Mouse (Mus musculus): ENCODE data around the gene Plcb4.
"Not testable (repeated sequence)": the region's sequence is repeated elsewhere in the genome, so short reads cannot be mapped to it uniquely, and the experiment has no call there.

Gene Plcb4

GRCm38 (mm10) chr2:135672459-135673104 is 13.8 kb downstream of the Plcb4 start:
- no peak for DNase-seq (ENCODE audit: low read depth in 2 of 2, low spot score in 2 of 2)

- no peak for DNase-seq (ENCODE audit: low read depth in 2 of 2, low spot score in 2 of 2)
Measured at GRCm38 (mm10) chr2:135673649-135674048, 14.8 kb downstream of the Plcb4 start.

- DNase-seq (ENCODE audit: low read depth in 2 of 2, low spot score in 2 of 2) = no peak
Measured at GRCm38 (mm10) chr2:135675284-135675683, 16.5 kb downstream of the Plcb4 start.

- DNase-seq (ENCODE audit: low read depth in 2 of 2, low spot score in 2 of 2) = no peak
Measured at GRCm38 (mm10) chr2:135676978-135677501, 18.2 kb downstream of the Plcb4 start.

- no peak for DNase-seq (ENCODE audit: low read depth in 2 of 2, low spot score in 2 of 2)
Measured at GRCm38 (mm10) chr2:135677601-135678000, 18.8 kb downstream of the Plcb4 start.

GRCm38 (mm10) chr2:135680001-135680400 is 21.2 kb downstream of the Plcb4 start:
- DNase-seq (ENCODE audit: low read depth in 2 of 2, low spot score in 2 of 2) = no peak

- DNase-seq (ENCODE audit: low read depth in 2 of 2, low spot score in 2 of 2) = no peak
Measured at GRCm38 (mm10) chr2:135680406-135681134, 21.8 kb downstream of the Plcb4 start.

- no peak for DNase-seq (ENCODE audit: low read depth in 2 of 2, low spot score in 2 of 2)
Measured at GRCm38 (mm10) chr2:135683684-135684440, 25.1 kb downstream of the Plcb4 start.

GRCm38 (mm10) chr2:135686692-135687091 is 27.9 kb downstream of the Plcb4 start:
- no peak for DNase-seq (ENCODE audit: low read depth in 2 of 2, low spot score in 2 of 2)

- DNase-seq (ENCODE audit: low read depth in 2 of 2, low spot score in 2 of 2) = no peak
Measured at GRCm38 (mm10) chr2:135687585-135687984, 28.8 kb downstream of the Plcb4 start.

- no peak for DNase-seq (ENCODE audit: low read depth in 2 of 2, low spot score in 2 of 2)
Measured at GRCm38 (mm10) chr2:135692568-135693488, 34.0 kb downstream of the Plcb4 start.

- DNase-seq (ENCODE audit: low read depth in 2 of 2, low spot score in 2 of 2) = no peak
Measured at GRCm38 (mm10) chr2:135700686-135701413, 42.0 kb downstream of the Plcb4 start.

- DNase-seq (ENCODE audit: low read depth in 2 of 2, low spot score in 2 of 2) = no peak
Measured at GRCm38 (mm10) chr2:135704673-135705072, 45.9 kb downstream of the Plcb4 start.

- DNase-seq (ENCODE audit: low read depth in 2 of 2, low spot score in 2 of 2) = no peak
Measured at GRCm38 (mm10) chr2:135707305-135707704, 48.5 kb downstream of the Plcb4 start.

- DNase-seq (ENCODE audit: low read depth in 2 of 2, low spot score in 2 of 2) = no peak
Measured at GRCm38 (mm10) chr2:135708386-135708785, 49.6 kb downstream of the Plcb4 start.

GRCm38 (mm10) chr2:135708796-135709195 is 50.0 kb downstream of the Plcb4 start:
- DNase-seq (ENCODE audit: low read depth in 2 of 2, low spot score in 2 of 2) = no peak

GRCm38 (mm10) chr2:135709736-135710135 is 50.9 kb downstream of the Plcb4 start:
- DNase-seq (ENCODE audit: low read depth in 2 of 2, low spot score in 2 of 2) = not testable (repeated sequence)

- DNase-seq (ENCODE audit: low read depth in 2 of 2, low spot score in 2 of 2) = no peak
Measured at GRCm38 (mm10) chr2:135711049-135711924, 52.5 kb downstream of the Plcb4 start.

- DNase-seq (ENCODE audit: low read depth in 2 of 2, low spot score in 2 of 2) = no peak
Measured at GRCm38 (mm10) chr2:135711925-135712288, 53.1 kb downstream of the Plcb4 start.
